Mouse (Mus musculus): ENCODE measurements around the gene Clnk. TPM values are rescaled to one million over a fixed set of nuclear protein-coding genes. Genes with fewer than 3 reads are reported as not detected.

Clnk gene
- polyA plus RNA-seq, 1 experiment from 2014 or later = not detected

DNA sequence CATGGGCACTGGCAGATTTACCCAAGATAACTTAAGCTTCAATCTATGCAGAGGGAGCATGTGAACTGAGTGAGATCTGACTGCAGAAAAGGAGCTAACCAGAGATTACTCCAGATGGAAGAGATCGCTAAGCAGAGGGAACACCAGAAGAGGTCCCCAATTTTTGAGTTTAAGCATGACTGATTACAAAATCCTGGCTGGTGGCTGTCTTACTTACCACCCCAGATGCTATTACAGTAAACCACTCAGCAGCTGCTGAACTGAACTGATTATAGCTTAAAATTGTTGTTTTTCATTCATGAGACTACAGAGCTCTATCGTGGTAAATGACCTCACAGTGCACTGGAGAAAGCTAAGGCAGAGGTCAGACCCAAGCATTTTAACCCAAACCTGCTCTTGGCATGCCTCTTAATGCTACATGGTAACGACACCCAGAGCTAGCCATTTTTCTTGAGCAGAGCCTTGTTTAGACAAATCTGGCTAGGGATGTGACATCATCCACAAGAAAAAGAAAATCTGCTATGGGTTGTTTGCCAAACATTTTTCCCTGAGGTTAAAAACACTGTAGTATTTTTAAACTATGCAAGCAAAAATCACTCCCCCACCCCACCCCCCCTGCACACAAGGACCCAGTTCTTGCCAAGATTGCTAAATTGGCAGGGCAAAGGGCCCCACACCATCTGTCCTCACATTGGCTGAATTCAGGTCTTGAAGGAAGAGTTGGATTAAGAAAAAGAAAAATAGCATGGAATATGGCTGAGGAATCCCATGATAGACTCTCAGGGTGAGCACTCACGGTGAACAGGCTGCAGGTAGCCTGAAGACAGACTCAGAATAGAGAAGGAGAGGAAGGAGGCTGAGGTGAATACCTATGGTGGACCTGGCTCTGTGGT lies 5.4 kb upstream of the Clnk start:
- Histone ChIP-seq H3K9me3 (replicated peaks; ENCODE audit: control insufficient read depth, low read length) (no peaks in the 10 kb centered on the region), H3K4me1 (ENCODE audit: control insufficient read depth, insufficient read depth, low read length) (no peaks in the 10 kb centered on the region), H3K27me3 (ENCODE audit: control insufficient read depth, insufficient read depth, low read length) (no peaks in the 10 kb centered on the region), H3K27ac (replicated peaks; ENCODE audit: low read depth, low read length) (no peak overlapping the region), H3K4me3 (ENCODE audit: low read depth, low read length) (no peak overlapping the region), H3K9ac (replicated peaks; ENCODE audit: low read length) (no peak overlapping the region), H3K36me3 (replicated peaks; ENCODE audit: control insufficient read depth, insufficient read depth, low read depth, low read length) (no peaks in the 10 kb centered on the region), H3K4me2 (ENCODE audit: low read depth, low read length) (no peak overlapping the region)
- WGBS = 58% methylated on average over 4 of the region's 4 CpGs
- no peak for ATAC-seq (replicated peaks; ENCODE audit: insufficient number of reproducible peaks, low FRiP score, low TSS enrichment, low read depth)
- no peak for DNase-seq (ENCODE audit: low spot score)

DNA sequence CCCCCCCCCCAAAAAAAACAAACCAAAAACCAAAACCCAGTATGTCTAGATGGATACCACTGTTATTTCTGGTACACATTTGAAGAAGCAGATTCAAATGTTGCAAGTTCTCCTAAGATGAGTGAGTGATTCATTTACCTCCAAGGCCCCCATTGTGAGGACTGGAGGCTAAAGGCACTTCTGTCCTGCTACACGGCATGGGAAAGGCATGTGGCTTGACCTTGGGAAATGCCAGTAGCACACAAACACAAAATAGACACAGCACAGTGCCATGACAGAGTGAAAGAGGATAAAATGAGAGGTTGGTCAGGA lies 4.8 kb upstream of the Clnk start:
- ATAC-seq (replicated peaks; ENCODE audit: insufficient number of reproducible peaks, low FRiP score, low TSS enrichment, low read depth) = no peak
- H3K36me3 ChIP-seq (replicated peaks; ENCODE audit: control insufficient read depth, insufficient read depth, low read depth, low read length) = no peaks in the 10 kb centered on the region
- WGBS = 70% methylated on average over 1 of the region's 1 CpGs

DNA sequence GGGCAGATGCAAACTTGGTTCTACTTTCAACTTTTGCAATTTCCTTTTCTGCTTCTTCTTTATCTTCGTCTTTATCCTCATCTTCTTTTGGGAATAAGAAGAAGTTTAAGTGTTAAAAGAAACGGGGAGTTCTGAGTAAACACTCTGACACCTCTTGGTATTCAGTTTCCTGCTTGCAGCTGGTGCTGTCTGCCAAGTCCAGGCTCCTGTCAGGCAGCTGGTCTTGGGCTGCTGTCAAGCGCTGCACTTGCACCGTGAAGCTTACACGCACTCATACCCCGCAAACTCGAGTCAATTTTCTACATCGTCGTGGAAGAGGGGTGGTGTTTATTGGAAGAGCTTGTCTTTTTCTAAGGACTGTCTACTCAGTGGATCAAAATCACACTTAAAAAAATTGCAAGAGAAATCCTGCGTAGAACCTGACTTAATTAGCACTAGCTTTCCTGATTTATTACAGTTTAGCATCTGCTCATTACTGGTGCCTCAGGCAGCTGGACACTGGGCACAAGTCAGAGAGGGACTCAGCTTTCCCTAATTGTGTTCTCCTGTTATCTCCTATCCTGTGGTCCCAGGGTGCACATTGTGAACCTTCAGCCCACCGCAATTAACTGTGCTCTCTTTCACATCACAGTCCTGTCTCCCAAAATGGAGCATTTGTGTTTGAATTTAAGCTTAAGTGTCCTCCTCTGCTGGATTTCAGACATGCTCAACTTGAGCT lies 3.5 kb upstream of the Clnk start:
- H3K9ac ChIP-seq (replicated peaks; ENCODE audit: low read length) = no peak overlapping the region
- ATAC-seq (replicated peaks; ENCODE audit: insufficient number of reproducible peaks, low FRiP score, low TSS enrichment, low read depth) (no peak), DNase-seq (ENCODE audit: low spot score) (no peak)
- no peaks in the 10 kb centered on the region for H3K9me3 ChIP-seq (replicated peaks; ENCODE audit: control insufficient read depth, low read length)
- 65% methylated on average over 11 of the region's 11 CpGs for WGBS
- H3K27ac ChIP-seq (replicated peaks; ENCODE audit: low read depth, low read length) = no peak overlapping the region
- no peak overlapping the region for H3K4me3 ChIP-seq (ENCODE audit: low read depth, low read length)
- H3K36me3 ChIP-seq (replicated peaks; ENCODE audit: control insufficient read depth, insufficient read depth, low read depth, low read length) = no peaks in the 10 kb centered on the region
- no peaks in the 10 kb centered on the region for H3K4me1 ChIP-seq (ENCODE audit: control insufficient read depth, insufficient read depth, low read length)
- H3K27me3 ChIP-seq (ENCODE audit: control insufficient read depth, insufficient read depth, low read length) = no peaks in the 10 kb centered on the region
- H3K4me2 ChIP-seq (ENCODE audit: low read depth, low read length) = no peak overlapping the region

More for the DNA sequence above, 4.8 kb upstream of the Clnk start:
- no peak overlapping the region for H3K4me3 ChIP-seq (ENCODE audit: low read depth, low read length)
- no peaks in the 10 kb centered on the region for H3K9me3 ChIP-seq (replicated peaks; ENCODE audit: control insufficient read depth, low read length)
- no peak for DNase-seq (ENCODE audit: low spot score)
- H3K4me1 ChIP-seq (ENCODE audit: control insufficient read depth, insufficient read depth, low read length) = no peaks in the 10 kb centered on the region
- H3K9ac ChIP-seq (replicated peaks; ENCODE audit: low read length) = no peak overlapping the region
- no peak overlapping the region for H3K4me2 ChIP-seq (ENCODE audit: low read depth, low read length)
- no peaks in the 10 kb centered on the region for H3K27me3 ChIP-seq (ENCODE audit: control insufficient read depth, insufficient read depth, low read length)
- H3K27ac ChIP-seq (replicated peaks; ENCODE audit: low read depth, low read length) = no peak overlapping the region

DNA sequence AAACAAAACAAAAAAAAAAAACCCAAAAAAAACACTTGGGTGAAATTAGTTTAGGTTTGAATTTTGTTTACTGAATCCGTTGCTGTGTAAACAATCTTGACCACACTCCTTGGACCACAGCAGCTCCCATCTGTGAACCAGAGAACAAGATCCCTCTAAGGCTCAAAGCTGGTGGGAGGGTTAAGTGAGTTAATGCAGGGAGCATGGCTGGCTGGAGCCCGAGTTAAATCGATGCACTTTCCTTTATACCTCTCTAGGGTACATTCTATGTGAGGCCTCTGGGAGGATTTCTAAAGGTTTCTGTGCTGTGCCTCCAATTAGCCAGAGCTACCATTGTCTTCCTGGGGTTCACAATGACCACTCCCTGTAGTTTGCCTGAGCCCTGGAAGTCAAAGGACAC lies 1.2 kb downstream of the Clnk start:
- Histone ChIP-seq H3K9me3 (replicated peaks; ENCODE audit: control insufficient read depth, low read length) (no peaks in the 10 kb centered on the region), H3K4me2 (ENCODE audit: low read depth, low read length) (no peak overlapping the region), H3K36me3 (replicated peaks; ENCODE audit: control insufficient read depth, insufficient read depth, low read depth, low read length) (no peaks in the 10 kb centered on the region), H3K4me1 (ENCODE audit: control insufficient read depth, insufficient read depth, low read length) (no peaks in the 10 kb centered on the region), H3K4me3 (ENCODE audit: low read depth, low read length) (no peak overlapping the region), H3K27me3 (ENCODE audit: control insufficient read depth, insufficient read depth, low read length) (no peaks in the 10 kb centered on the region), H3K27ac (replicated peaks; ENCODE audit: low read depth, low read length) (no peak overlapping the region), H3K9ac (replicated peaks; ENCODE audit: low read length) (no peak overlapping the region)
- 34% methylated on average over 3 of the region's 3 CpGs for WGBS
- ATAC-seq (replicated peaks; ENCODE audit: insufficient number of reproducible peaks, low FRiP score, low TSS enrichment, low read depth) (peak; percentile 40; the same call in 1 of the 2 replicates), DNase-seq (ENCODE audit: low spot score) (no peak)

DNA sequence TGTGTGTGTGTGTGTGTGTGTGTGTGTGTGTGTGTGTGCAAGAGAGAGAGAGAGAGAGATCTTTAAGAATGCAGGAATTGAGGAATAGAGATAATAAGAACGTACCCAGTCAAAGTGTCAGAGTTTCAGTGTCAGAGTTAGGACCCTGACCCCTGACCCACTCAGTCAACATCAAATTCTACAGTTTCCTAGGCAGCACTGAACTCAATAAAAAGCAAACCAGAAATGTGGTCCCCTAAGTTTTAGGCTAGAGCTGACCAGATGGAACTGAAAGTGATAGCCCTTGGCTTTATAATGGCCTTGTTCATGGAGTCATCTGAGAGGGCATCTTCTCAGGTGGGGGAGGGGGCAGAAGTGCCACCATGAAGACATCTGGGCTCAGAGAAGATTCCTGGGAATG lies 1.7 kb downstream of the Clnk start:
- Histone ChIP-seq H3K9me3 (replicated peaks; ENCODE audit: control insufficient read depth, low read length) (no peaks in the 10 kb centered on the region), H3K4me1 (ENCODE audit: control insufficient read depth, insufficient read depth, low read length) (no peaks in the 10 kb centered on the region), H3K4me2 (ENCODE audit: low read depth, low read length) (no peak overlapping the region), H3K9ac (replicated peaks; ENCODE audit: low read length) (no peak overlapping the region), H3K36me3 (replicated peaks; ENCODE audit: control insufficient read depth, insufficient read depth, low read depth, low read length) (no peaks in the 10 kb centered on the region), H3K27me3 (ENCODE audit: control insufficient read depth, insufficient read depth, low read length) (no peaks in the 10 kb centered on the region), H3K27ac (replicated peaks; ENCODE audit: low read depth, low read length) (no peak overlapping the region), H3K4me3 (ENCODE audit: low read depth, low read length) (no peak overlapping the region)
- ATAC-seq (replicated peaks; ENCODE audit: insufficient number of reproducible peaks, low FRiP score, low TSS enrichment, low read depth) = no peak; the same call in 1 of the 2 replicates
- no peak for DNase-seq (ENCODE audit: low spot score)
- 13% methylated on average over 1 of the region's 1 CpGs for WGBS

DNA sequence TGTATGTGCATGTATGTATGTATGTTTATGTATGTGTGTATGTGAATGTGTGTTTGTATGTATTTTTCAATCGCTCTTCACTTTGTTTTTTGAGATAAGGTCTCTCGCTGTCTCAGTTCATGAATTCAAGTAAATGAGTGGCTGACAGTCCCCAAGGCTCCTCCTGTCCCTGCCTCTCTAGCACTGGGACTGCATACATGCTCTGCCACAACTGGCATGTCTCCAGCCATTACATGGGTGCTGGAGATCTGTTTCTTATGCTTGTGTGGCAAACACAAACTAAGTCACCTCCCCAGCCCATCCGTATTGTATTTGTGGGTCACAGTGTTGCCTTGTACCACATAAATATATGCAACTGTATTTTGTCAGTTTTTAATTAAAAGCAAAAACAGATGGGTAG lies 3.7 kb downstream of the Clnk start:
- no peaks in the 10 kb centered on the region for H3K27me3 ChIP-seq (ENCODE audit: control insufficient read depth, insufficient read depth, low read length)
- no peaks in the 10 kb centered on the region for H3K4me1 ChIP-seq (ENCODE audit: control insufficient read depth, insufficient read depth, low read length)
- H3K4me3 ChIP-seq (ENCODE audit: low read depth, low read length) = no peak overlapping the region
- 94% methylated on average over 3 of the region's 3 CpGs for WGBS
- no peak overlapping the region for H3K9ac ChIP-seq (replicated peaks; ENCODE audit: low read length)
- ATAC-seq (replicated peaks; ENCODE audit: insufficient number of reproducible peaks, low FRiP score, low TSS enrichment, low read depth) (no peak), DNase-seq (ENCODE audit: low spot score) (no peak)
- no peak overlapping the region for H3K4me2 ChIP-seq (ENCODE audit: low read depth, low read length)
- H3K9me3 ChIP-seq (replicated peaks; ENCODE audit: control insufficient read depth, low read length) = no peaks in the 10 kb centered on the region
- no peak overlapping the region for H3K27ac ChIP-seq (replicated peaks; ENCODE audit: low read depth, low read length)
- no peaks in the 10 kb centered on the region for H3K36me3 ChIP-seq (replicated peaks; ENCODE audit: control insufficient read depth, insufficient read depth, low read depth, low read length)

DNA sequence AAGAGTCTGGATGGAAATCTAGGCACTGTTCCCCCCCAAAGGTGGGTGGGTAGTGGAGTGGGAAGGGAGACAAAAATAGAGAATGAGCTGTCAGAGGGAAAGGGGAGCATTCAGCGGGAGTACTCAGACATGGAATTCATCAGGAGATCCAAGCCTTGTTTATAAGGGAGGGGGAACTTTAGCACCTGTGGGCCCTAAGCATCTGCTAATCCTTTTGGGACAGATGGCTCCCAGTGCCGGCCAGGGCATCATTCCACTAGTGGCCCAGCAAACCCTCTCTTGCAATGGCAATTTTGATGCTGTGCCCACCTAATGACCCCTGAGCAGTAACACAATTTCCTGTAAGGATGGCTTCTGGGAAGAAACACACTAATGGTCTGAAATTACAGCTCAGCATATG lies 5.0 kb downstream of the Clnk start:
- Histone ChIP-seq H3K27me3 (ENCODE audit: control insufficient read depth, insufficient read depth, low read length) (no peaks in the 10 kb centered on the region), H3K27ac (replicated peaks; ENCODE audit: low read depth, low read length) (no peak overlapping the region), H3K9me3 (replicated peaks; ENCODE audit: control insufficient read depth, low read length) (no peaks in the 10 kb centered on the region), H3K4me1 (ENCODE audit: control insufficient read depth, insufficient read depth, low read length) (no peaks in the 10 kb centered on the region), H3K4me2 (ENCODE audit: low read depth, low read length) (no peak overlapping the region), H3K4me3 (ENCODE audit: low read depth, low read length) (no peak overlapping the region), H3K9ac (replicated peaks; ENCODE audit: low read length) (no peak overlapping the region), H3K36me3 (replicated peaks; ENCODE audit: control insufficient read depth, insufficient read depth, low read depth, low read length) (no peaks in the 10 kb centered on the region)
- ATAC-seq (replicated peaks; ENCODE audit: insufficient number of reproducible peaks, low FRiP score, low TSS enrichment, low read depth) (no peak), DNase-seq (ENCODE audit: low spot score) (no peak)
- WGBS = 63% methylated on average over 2 of the region's 2 CpGs

DNA sequence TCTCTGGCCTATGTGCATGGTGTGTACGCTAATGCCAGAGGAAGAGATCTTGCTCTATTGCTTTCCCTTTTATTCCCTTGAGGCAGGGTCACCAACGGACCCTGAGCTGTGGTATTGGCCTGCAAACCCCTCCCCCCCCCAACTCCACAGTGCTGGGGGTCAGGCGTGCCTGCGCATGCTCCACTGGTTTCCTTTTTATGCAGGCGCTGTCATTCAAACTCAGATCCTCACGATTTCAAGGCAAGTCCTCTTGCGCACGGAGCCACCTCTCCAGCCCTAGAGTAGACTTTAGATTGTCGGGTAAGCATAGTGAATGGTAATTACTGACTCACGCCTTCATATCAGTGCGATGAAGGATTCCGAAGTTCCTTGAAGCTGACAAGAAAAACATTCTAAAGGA lies 6.1 kb downstream of the Clnk start:
- no peaks in the 10 kb centered on the region for H3K9me3 ChIP-seq (replicated peaks; ENCODE audit: control insufficient read depth, low read length)
- no peaks in the 10 kb centered on the region for H3K4me1 ChIP-seq (ENCODE audit: control insufficient read depth, insufficient read depth, low read length)
- DNase-seq (ENCODE audit: low spot score) (no peak), ATAC-seq (replicated peaks; ENCODE audit: insufficient number of reproducible peaks, low FRiP score, low TSS enrichment, low read depth) (no peak)
- H3K4me3 ChIP-seq (ENCODE audit: low read depth, low read length) = no peak overlapping the region
- H3K27ac ChIP-seq (replicated peaks; ENCODE audit: low read depth, low read length) = no peak overlapping the region
- no peak overlapping the region for H3K9ac ChIP-seq (replicated peaks; ENCODE audit: low read length)
- WGBS = 65% methylated on average over 12 of the region's 12 CpGs
- H3K27me3 ChIP-seq (ENCODE audit: control insufficient read depth, insufficient read depth, low read length) = no peaks in the 10 kb centered on the region
- H3K36me3 ChIP-seq (replicated peaks; ENCODE audit: control insufficient read depth, insufficient read depth, low read depth, low read length) = no peaks in the 10 kb centered on the region
- no peak overlapping the region for H3K4me2 ChIP-seq (ENCODE audit: low read depth, low read length)
